Mouse (Mus musculus) intestine, embryonic 15.5 days (tissue): ENCODE data around the gene Fam49a. TPM values are rescaled to one million over a fixed set of nuclear protein-coding genes. Genes with fewer than 3 reads are reported as not detected.
"Not testable (repeated sequence)": the region's sequence is repeated elsewhere in the genome, so short reads cannot be mapped to it uniquely, and the experiment has no call there.

Experiments used
- ATAC-seq: fragments of 200-750 bp; cut with Nextera tagmentation; 2 replicates; pipeline ENCODE4 v1.8.0; 2017; ENCODE audit warnings: moderate TSS enrichment, moderate library complexity
- H3K27ac ChIP-seq: fragments of 300-500 bp; sonication (generic); 2 replicates; pipeline ENCODE4 v1.5.1; 2015; ENCODE audit warnings: mild to moderate bottlenecking, inconsistent platforms
- H3K27me3 ChIP-seq: fragments of 300-500 bp; sonication (generic); replicated peaks from 2 replicates; pipeline ENCODE4 v1.6.1; 2015; ENCODE audit warnings: inconsistent platforms
- H3K36me3 ChIP-seq: fragments of 300-500 bp; sonication (generic); 2 replicates; pipeline ENCODE4 v1.6.1; 2015; ENCODE audit warnings: inconsistent platforms
- H3K4me1 ChIP-seq: fragments of 300-500 bp; sonication (generic); replicated peaks from 2 replicates; pipeline ENCODE4 v1.6.1; 2015; ENCODE audit warnings: inconsistent platforms
- H3K4me2 ChIP-seq: fragments of 300-500 bp; sonication (generic); replicated peaks from 2 replicates; pipeline ENCODE4 v1.6.1; 2015; ENCODE audit warnings: mild to moderate bottlenecking, inconsistent platforms
- H3K4me3 ChIP-seq: fragments of 300-500 bp; sonication (generic); replicated peaks from 2 replicates; pipeline ENCODE4 v1.5.1; 2015; ENCODE audit warnings: inconsistent platforms
- H3K9ac ChIP-seq: fragments of 300-500 bp; sonication (generic); 2 replicates; pipeline ENCODE4 v1.6.1; 2015; ENCODE audit warnings: inconsistent platforms
- H3K9me3 ChIP-seq: fragments of 300-500 bp; sonication (generic); 2 replicates; pipeline ENCODE4 v1.6.1; 2016; ENCODE audit warnings: inconsistent platforms
- WGBS: fragments of 180-500 bp; shearing (Covaris S2); methylation state at CpG from one replicate; pipeline ENCODE4 v1.1.7; 2015; 5-methylcytosine and 5-hydroxymethylcytosine counted together
- polyA plus RNA-seq: library from polyadenylated mRNA; unstranded; fragments of >200 nt; fragmentation: Nextera tagmentation; extraction: Ambion mirVana; gene quantifications from 2 replicates; pipeline ENCODE4 v1.2.1, GENCODE M21; 2015

The Fam49a gene
- polyA plus RNA-seq, 1 experiment from 2014 or later = 9.5 TPM

DNA sequence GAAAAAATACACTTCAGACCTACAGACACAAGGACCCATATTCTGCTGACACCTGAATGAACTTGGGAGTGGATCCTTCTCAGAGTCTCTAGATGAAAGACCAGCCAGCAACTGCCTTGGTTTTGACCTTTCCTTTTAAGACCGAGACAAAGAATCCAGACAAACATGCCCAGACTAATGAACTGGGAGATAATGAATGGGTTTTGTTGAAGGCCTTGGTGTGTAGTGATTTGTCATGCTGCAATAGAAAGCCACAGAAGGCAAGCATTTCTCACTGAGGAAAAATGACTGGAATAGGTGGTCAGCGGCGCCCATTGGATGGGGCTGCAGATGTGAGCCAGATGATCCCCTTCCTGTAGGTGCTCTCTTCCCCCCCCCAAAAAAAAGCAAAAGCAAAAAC, 18.8 kb upstream of the Fam49a start:
- Histone ChIP-seq H3K4me3 (no peak overlapping the region), H3K9ac (no peak overlapping the region)

DNA sequence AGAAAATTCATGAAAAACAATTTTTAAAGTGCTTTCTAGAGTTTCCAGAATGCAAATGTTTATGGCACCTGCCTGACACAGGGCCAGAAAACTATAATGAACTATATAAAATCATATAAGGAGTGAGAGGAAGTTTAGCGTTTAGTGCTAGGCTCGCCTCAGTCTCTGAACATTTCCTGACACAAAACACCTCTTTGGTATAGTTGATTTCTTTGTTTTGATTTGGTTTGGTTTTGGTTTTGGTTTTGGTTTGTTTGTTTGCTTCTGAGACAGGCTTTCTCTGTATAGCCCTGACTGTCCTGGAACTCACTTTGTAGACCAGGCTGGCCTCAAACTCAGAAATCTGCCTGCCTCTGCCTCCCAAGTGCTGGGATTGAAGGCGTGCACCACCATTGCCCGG, 14.9 kb upstream of the Fam49a start:
- H3K4me1 ChIP-seq, H3K4me3 ChIP-seq, H3K27me3 ChIP-seq, H3K36me3 ChIP-seq, H3K9me3 ChIP-seq, H3K9ac ChIP-seq, H3K4me2 ChIP-seq, ATAC-seq, H3K27ac ChIP-seq: not testable (repeated sequence)
- 87% methylated on average over 4 of the region's 4 CpGs for WGBS

More for the DNA sequence above, 18.8 kb upstream of the Fam49a start:
- H3K4me2 ChIP-seq = no peak overlapping the region
- 82% methylated on average over 3 of the region's 3 CpGs for WGBS
- no peak for ATAC-seq
- no peaks in the 10 kb centered on the region for H3K9me3 ChIP-seq
- H3K27me3 ChIP-seq = no peaks in the 10 kb centered on the region
- no peaks in the 10 kb centered on the region for H3K36me3 ChIP-seq
- H3K4me1 ChIP-seq = no peaks in the 10 kb centered on the region
- H3K27ac ChIP-seq = no peak overlapping the region

DNA sequence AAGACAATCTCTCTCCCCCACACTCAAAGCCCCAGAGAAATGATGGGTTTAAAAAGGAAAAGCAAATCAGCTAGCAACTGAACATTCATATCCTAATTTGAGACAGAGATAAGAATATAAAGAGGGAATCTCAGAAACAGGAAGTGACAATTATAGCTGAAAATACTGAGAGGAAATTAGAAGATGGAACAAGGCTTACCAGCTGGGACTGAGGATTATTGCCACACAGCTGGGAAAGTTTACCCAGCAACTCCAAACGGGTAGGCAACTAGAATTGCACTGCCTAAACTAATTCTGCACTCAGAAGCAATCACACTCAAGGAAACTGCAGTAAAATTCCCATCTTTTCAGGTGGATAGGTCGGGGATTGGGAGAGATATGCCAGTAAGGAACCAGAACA, 12.4 kb upstream of the Fam49a start:
- no peaks in the 10 kb centered on the region for H3K4me1 ChIP-seq
- H3K36me3 ChIP-seq = no peaks in the 10 kb centered on the region
- no peak for ATAC-seq
- no peaks in the 10 kb centered on the region for H3K27me3 ChIP-seq
- no peak overlapping the region for H3K9ac ChIP-seq
- WGBS = 30% methylated on average over 2 of the region's 2 CpGs
- H3K9me3 ChIP-seq = no peaks in the 10 kb centered on the region
- H3K4me3 ChIP-seq = no peak overlapping the region
- H3K27ac ChIP-seq = no peak overlapping the region
- no peak overlapping the region for H3K4me2 ChIP-seq

- 29% methylated on average over 5 of the region's 5 CpGs for WGBS
- no peaks in the 10 kb centered on the region for H3K36me3 ChIP-seq
- no peak overlapping the region for H3K27ac ChIP-seq
- no peak for ATAC-seq
- H3K9ac ChIP-seq = no peak overlapping the region
- H3K4me3 ChIP-seq = no peak overlapping the region
- no peaks in the 10 kb centered on the region for H3K9me3 ChIP-seq
- no peak overlapping the region for H3K4me2 ChIP-seq
- no peaks in the 10 kb centered on the region for H3K27me3 ChIP-seq
- H3K4me1 ChIP-seq = no peaks in the 10 kb centered on the region
Observed at GRCm38 (mm10) chr12:12253526-12253925, 8.4 kb upstream of the Fam49a start.

- no peaks in the 10 kb centered on the region for H3K4me1 ChIP-seq
- no peaks in the 10 kb centered on the region for H3K27me3 ChIP-seq
- H3K27ac ChIP-seq = no peak overlapping the region
- no peak overlapping the region for H3K4me3 ChIP-seq
- H3K9me3 ChIP-seq = no peaks in the 10 kb centered on the region
- H3K9ac ChIP-seq = no peak overlapping the region
- H3K4me2 ChIP-seq = no peak overlapping the region
- WGBS = 83% methylated on average over 4 of the region's 4 CpGs
- ATAC-seq = no peak
- H3K36me3 ChIP-seq = no peaks in the 10 kb centered on the region
Observed at GRCm38 (mm10) chr12:12254139-12254538, 7.8 kb upstream of the Fam49a start.

DNA sequence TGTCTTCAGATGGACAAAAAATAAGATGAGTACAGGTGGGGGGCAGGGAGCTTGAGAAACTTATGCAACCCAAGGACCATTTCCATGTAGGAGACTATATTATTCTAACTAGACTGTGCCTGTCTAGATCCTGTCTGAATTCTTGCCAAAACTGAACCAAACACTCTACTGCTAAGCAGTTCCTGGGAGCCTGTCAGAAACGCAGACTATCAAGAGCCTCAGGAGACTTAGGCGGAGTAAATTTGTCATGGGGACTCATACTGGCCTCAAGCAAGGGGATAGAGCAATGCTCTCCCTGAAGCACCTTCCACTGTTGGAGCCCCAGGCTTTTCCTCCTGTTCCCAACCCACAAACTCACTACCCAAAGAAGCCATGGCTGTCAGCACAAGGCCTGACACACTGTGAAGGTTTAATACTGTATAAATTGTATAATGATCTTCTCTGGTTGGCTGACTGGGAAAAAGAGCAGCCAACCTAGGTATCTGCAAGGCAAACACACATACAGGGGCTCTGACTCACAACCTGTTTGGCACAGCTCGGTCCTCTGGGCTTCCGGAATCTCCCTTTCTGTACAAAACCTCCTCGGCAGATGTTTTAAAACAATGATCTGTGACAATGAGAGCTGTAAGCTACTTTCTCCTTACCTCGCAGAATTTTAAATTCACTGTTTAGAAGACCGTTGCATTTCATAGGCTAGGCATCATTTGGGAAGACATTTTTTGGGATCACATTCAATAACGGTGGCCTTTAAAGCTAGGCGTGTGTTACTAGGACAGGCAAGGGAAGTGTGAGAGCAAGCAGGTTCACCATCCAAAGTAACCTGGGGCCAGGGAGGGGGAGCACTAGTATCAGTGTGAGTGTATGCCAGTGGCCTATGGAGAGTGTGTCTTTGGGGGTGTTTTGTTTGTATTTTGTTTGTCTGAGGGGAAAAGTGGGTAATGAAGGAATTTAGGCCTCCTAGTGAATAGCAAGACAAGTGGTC, 669 bp upstream of the Fam49a start:
- Histone ChIP-seq H3K4me1 (peaks cover 28% of the 10 kb centered on the region), H3K9ac (no peak overlapping the region), H3K36me3 (no peaks in the 10 kb centered on the region), H3K4me2 (peak overlapping the region; percentile 90), H3K27ac (0 out of 2 replicates have a peak overlapping the region, but pooled peaks have one; percentile 40), H3K4me3 (peak overlapping the region; percentile 72; the same call in 1 of the 2 replicates), H3K9me3 (no peaks in the 10 kb centered on the region), H3K27me3 (no peaks in the 10 kb centered on the region)
- 66% methylated on average over 9 of the region's 9 CpGs for WGBS
- ATAC-seq = peak; percentile 30

GRCm38 (mm10) chr12:12263371-12263791, 1.4 kb downstream of the Fam49a start:
- H3K4me1 ChIP-seq = peaks cover 28% of the 10 kb centered on the region
- WGBS = 9% methylated on average over 1 of the region's 1 CpGs
- H3K4me3 ChIP-seq = peak overlapping the region; percentile 72
- H3K27me3 ChIP-seq = no peaks in the 10 kb centered on the region
- peak overlapping the region; percentile 28 for H3K9ac ChIP-seq
- ATAC-seq = peak; percentile 31
- peak overlapping the region; percentile 90 for H3K4me2 ChIP-seq
- no peaks in the 10 kb centered on the region for H3K9me3 ChIP-seq
- H3K27ac ChIP-seq = no peak overlapping the region
- H3K36me3 ChIP-seq = no peaks in the 10 kb centered on the region

DNA sequence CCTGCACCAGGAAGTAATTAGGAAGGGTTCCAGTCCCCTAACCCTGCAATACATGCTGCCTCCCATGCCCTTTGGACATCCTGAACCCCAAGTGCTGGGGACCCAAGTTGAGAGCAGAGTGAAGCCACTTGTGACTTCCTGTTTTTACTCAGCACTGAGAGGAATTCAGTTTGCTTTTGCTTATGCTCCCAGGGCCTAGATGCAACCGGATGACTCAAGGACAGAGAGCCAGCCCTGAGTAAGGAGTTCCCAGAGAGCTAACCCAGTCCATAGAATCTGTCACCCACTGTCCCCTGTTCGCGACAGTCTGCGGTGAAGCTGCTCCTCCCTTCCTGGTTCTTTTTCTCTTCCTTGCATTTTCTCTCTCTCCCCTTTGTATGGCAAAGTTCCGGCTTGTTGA, 2.2 kb downstream of the Fam49a start:
- Histone ChIP-seq H3K9ac (no peak overlapping the region), H3K4me3 (no peak overlapping the region), H3K27ac (0 out of 2 replicates have a peak overlapping the region, but pooled peaks have one; percentile 17), H3K27me3 (no peaks in the 10 kb centered on the region), H3K9me3 (no peaks in the 10 kb centered on the region), H3K4me2 (peak overlapping the region; percentile 90), H3K36me3 (no peaks in the 10 kb centered on the region), H3K4me1 (peaks cover 28% of the 10 kb centered on the region)
- no peak for ATAC-seq
- 72% methylated on average over 5 of the region's 5 CpGs for WGBS

- H3K9me3 ChIP-seq = no peaks in the 10 kb centered on the region
- 25% methylated on average over 1 of the region's 1 CpGs for WGBS
- H3K4me3 ChIP-seq = no peak overlapping the region
- peaks cover 23% of the 10 kb centered on the region for H3K4me1 ChIP-seq
- H3K27me3 ChIP-seq = no peaks in the 10 kb centered on the region
- H3K36me3 ChIP-seq = no peaks in the 10 kb centered on the region
- no peak overlapping the region for H3K27ac ChIP-seq
- H3K4me2 ChIP-seq = no peak overlapping the region
- no peak overlapping the region for H3K9ac ChIP-seq
- no peak for ATAC-seq
Observed at GRCm38 (mm10) chr12:12266552-12266951, 4.6 kb downstream of the Fam49a start.

DNA sequence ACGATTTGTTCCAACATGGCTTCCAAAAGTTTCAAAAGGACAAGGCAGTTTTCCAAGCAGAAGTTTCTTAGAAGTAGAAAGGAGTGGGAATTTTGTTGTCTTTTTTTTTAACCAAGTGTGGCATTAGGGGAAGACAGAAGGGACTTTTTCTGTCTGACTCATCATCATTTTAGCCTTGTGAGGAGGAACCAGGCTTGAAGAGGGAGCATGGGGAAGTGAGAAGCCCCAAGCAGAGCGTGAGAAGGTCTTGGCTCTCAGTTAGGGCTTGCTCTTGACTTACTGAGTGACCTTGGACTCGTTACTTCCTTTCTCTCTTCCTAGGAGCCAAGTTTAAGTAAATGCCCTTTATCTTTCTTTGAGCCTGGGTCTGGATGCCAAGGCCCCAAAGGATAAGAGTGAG, 8.6 kb downstream of the Fam49a start:
- Histone ChIP-seq H3K4me2 (no peak overlapping the region), H3K9ac (no peak overlapping the region), H3K27ac (no peak overlapping the region), H3K4me1 (no peaks in the 10 kb centered on the region), H3K27me3 (no peaks in the 10 kb centered on the region), H3K9me3 (no peaks in the 10 kb centered on the region), H3K4me3 (no peak overlapping the region), H3K36me3 (no peaks in the 10 kb centered on the region)
- ATAC-seq = no peak
- WGBS = 76% methylated on average over 3 of the region's 3 CpGs

GRCm38 (mm10) chr12:12274115-12274514, 12.2 kb downstream of the Fam49a start:
- Histone ChIP-seq H3K4me3 (no peak overlapping the region), H3K4me1 (no peaks in the 10 kb centered on the region), H3K9me3 (no peaks in the 10 kb centered on the region), H3K36me3 (no peaks in the 10 kb centered on the region), H3K27ac (no peak overlapping the region), H3K4me2 (no peak overlapping the region), H3K27me3 (no peaks in the 10 kb centered on the region), H3K9ac (no peak overlapping the region)
- no peak for ATAC-seq
- 21% methylated on average over 6 of the region's 6 CpGs for WGBS

- H3K4me2 ChIP-seq = no peak overlapping the region
- no peak overlapping the region for H3K27ac ChIP-seq
- ATAC-seq = no peak
- H3K4me1 ChIP-seq = no peaks in the 10 kb centered on the region
- no peak overlapping the region for H3K4me3 ChIP-seq
- WGBS = 82% methylated on average over 4 of the region's 4 CpGs
- no peak overlapping the region for H3K9ac ChIP-seq
- no peaks in the 10 kb centered on the region for H3K9me3 ChIP-seq
- H3K36me3 ChIP-seq = no peaks in the 10 kb centered on the region
- H3K27me3 ChIP-seq = no peaks in the 10 kb centered on the region
Observed at GRCm38 (mm10) chr12:12275124-12275779, 13.3 kb downstream of the Fam49a start.
